In the genomic region with DNA sequence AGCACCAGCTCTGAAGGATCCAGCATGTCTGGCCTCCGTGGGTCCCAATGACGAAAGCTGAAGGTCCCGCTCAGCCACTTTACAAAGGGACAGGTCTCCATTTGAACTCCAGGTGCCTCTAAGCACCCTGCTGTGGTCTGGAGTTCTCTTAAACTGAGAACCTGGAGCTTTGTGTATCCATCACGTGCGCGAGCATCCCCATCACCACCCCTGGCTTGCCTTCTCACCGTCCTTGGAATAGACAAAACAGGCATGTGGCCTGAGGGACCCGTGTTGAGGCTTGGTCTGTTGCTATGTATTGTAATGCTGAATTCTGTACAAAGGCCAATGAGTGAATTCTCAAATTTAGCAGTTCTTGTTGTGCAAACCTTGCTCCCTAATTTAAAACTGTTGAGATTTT, we compare ENCODE assay signal across 25 mouse cellular contexts. TPM values are rescaled to one million over a fixed set of nuclear protein-coding genes. Genes with fewer than 3 reads are reported as not detected.
DNase-seq lines count a peak whose midpoint lies in the region; TF ChIP-seq lines count a peak whose summit lies in the region.
"Had no signal": no experiment of that assay in that cellular context is flagged by ENCODE, and none has a peak within 500 bp of the region (broad histone marks: within the 10 kb centered on the region; RNA-seq: fewer than 3 reads in every experiment).

No protein-coding gene starts in this region.

- H3K4me1 ChIP-seq in ES-E14 (ENCODE audit: control insufficient read depth in 2 of 2, insufficient read depth in 2 of 2, low read length in 2 of 2, poor library complexity in 1 of 2): peaks cover 5 to 15% of the 10 kb centered on the region in 2 experiments
- H3K4me1 ChIP-seq in brown adipose tissue, adult 24 weeks (ENCODE audit: control insufficient read depth, insufficient read depth, insufficient read length, low read length): peaks cover 3% of the 10 kb centered on the region; the same call in 1 of the 2 replicates

- H3K4me3 ChIP-seq in ES-E14 (ENCODE audit: insufficient read depth in 1 of 2, low read depth in 1 of 2, low read length in 2 of 2, poor library complexity in 1 of 2, severe bottlenecking in 1 of 2): no peak overlapping the region
- no peak overlapping the region for H3K4me3 ChIP-seq in brown adipose tissue, adult 24 weeks (ENCODE audit: insufficient read depth, low read depth, low read length)
- H3K4me3 ChIP-seq: embryonic facial prominence, embryonic 12.5 days; forebrain, embryonic 12.5 days; hindbrain, embryonic 15.5 days had no signal

- peak; percentile 90 for DNase-seq in heart, adult 11 months
- DNase-seq in heart, postnatal 25 days (ENCODE audit: low spot score): no peak
- no peak for DNase-seq in ES-E14 (ENCODE audit: low read depth, low spot score)
- DNase-seq in kidney, postnatal 36 days: no peak
- no peak for DNase-seq in heart, postnatal 4 days
- DNase-seq in lung, postnatal 14 days: no peak
- DNase-seq: adrenal gland, adult 8-10 months; adrenal gland, postnatal 36 days; cerebellum, adult 11-12 months; cerebellum, adult 9-10 months; cerebellum, postnatal 25 days; gastrocnemius, postnatal 25 days; heart, postnatal 10 days had no signal

- peak overlapping the region; percentile 36; the same call in 1 of the 2 replicates for H3K27ac ChIP-seq in ES-E14 (ENCODE audit: insufficient read depth, low read depth, low read length, poor library complexity, severe bottlenecking)
- H3K27ac ChIP-seq in brown adipose tissue, adult 24 weeks (replicated peaks; ENCODE audit: low read depth, low read length): peak overlapping the region; percentile 50
- H3K27ac ChIP-seq: embryonic facial prominence, embryonic 12.5 days; forebrain, embryonic 12.5 days; hindbrain, embryonic 15.5 days had no signal

- peak overlapping the region; percentile 26; the same call in 1 of the 2 replicates for H3K9ac ChIP-seq in ES-E14 (ENCODE audit: insufficient read depth, low read depth, low read length, poor library complexity, severe bottlenecking)
- H3K9ac ChIP-seq: embryonic facial prominence, embryonic 12.5 days; forebrain, embryonic 12.5 days; hindbrain, embryonic 15.5 days had no signal

- H3K9me3 ChIP-seq in ES-E14 (ENCODE audit: control insufficient read depth, insufficient read depth, low read depth, low read length): no peaks in the 10 kb centered on the region
- H3K9me3 ChIP-seq: embryonic facial prominence, embryonic 12.5 days; forebrain, embryonic 12.5 days; hindbrain, embryonic 15.5 days had no signal

- intact Hi-C loops in heart, postnatal 25 days (cut with DNase I): no loop called here

- H3K36me3 ChIP-seq in ES-E14 (ENCODE audit: control insufficient read depth, insufficient read depth, low read length, poor library complexity, severe bottlenecking): peaks cover 33% of the 10 kb centered on the region

- in situ Hi-C loops in ES-E14 (cut with MboI; ENCODE audit: low sequenced_read_pairs in 2 of 2, unreplicated experiment in 2 of 2): no loop called here

TF ChIP-seq in ES-E14, 5 proteins besides CTCF, POLR2A, EP300 and RAD21:
- TF ChIP-seq CHD2 (IDR thresholded peaks at IDR 0.05; ENCODE audit: low read depth, low read length) (no peak), HCFC1 (IDR thresholded peaks at IDR 0.05; ENCODE audit: borderline replicate concordance, insufficient read depth, low read length) (no peak), ZC3H11A (IDR thresholded peaks at IDR 0.05; ENCODE audit: borderline replicate concordance, low read depth, low read length) (no peak), ZNF384 (IDR thresholded peaks at IDR 0.05; ENCODE audit: low read depth, low read length) (no peak), MAFK (IDR thresholded peaks at IDR 0.05; ENCODE audit: insufficient read depth, low read depth, low read length) (no peak)
TF ChIP-seq in ES-E14: peak in this region for 0.

RNA-seq across cellular contexts. Expression of a gene that starts 2.7 kb away (rescaled TPM):
- total RNA-seq in heart, postnatal 25 days (2021): 10 to 100 TPM; 40.0 to 42.5 TPM
- 113 and 129 TPM in 2 replicates for total RNA-seq in ES-E14 (2012; rRNA removed)
- polyA plus RNA-seq in brown adipose tissue, adult 24 weeks (2012; ENCODE audit: insufficient read depth, insufficient read length, missing spikeins): 31.5 and 50.7 TPM in 2 replicates
- 10 to 100 TPM; 64.8 to 69.5 TPM for total RNA-seq in heart, postnatal 4 days (2021)

RNA-seq across cellular contexts. Expression of a gene that starts 3.2 kb away (rescaled TPM):
- total RNA-seq in heart, postnatal 25 days (2021): 10 to 100 TPM; 13.9 to 15.8 TPM
- total RNA-seq in ES-E14 (2012; rRNA removed): 10.4 and 12.0 TPM in 2 replicates
- 5.6 and 8.2 TPM in 2 replicates for polyA plus RNA-seq in brown adipose tissue, adult 24 weeks (2012; ENCODE audit: insufficient read depth, insufficient read length, missing spikeins)
- total RNA-seq in heart, postnatal 4 days (2021): 10 to 100 TPM; 14.6 to 18.0 TPM

RNA-seq across cellular contexts. Expression of a gene that starts 17.8 kb away (rescaled TPM):
- total RNA-seq in heart, postnatal 25 days (2021): not detected
- total RNA-seq in ES-E14 (2012; rRNA removed): 12.5 and 36.3 TPM in 2 replicates
- polyA plus RNA-seq in brown adipose tissue, adult 24 weeks (2012; ENCODE audit: insufficient read depth, insufficient read length, missing spikeins): not detected in 2 replicates
- not detected for total RNA-seq in heart, postnatal 4 days (2021)
- total RNA-seq: gastrocnemius, postnatal 25 days; heart, postnatal 10 days had no signal

RNA-seq across cellular contexts. Expression of a gene that starts 17.9 kb away (rescaled TPM):
- not detected for total RNA-seq in heart, postnatal 25 days (2021)
- 1.3 TPM in 1 of 2 replicates, not detected in the other for total RNA-seq in ES-E14 (2012; rRNA removed)
- not detected in 2 replicates for polyA plus RNA-seq in brown adipose tissue, adult 24 weeks (2012; ENCODE audit: insufficient read depth, insufficient read length, missing spikeins)
- not detected for total RNA-seq in heart, postnatal 4 days (2021)
- total RNA-seq: adrenal gland, adult 8-10 months; adrenal gland, postnatal 36 days; gastrocnemius, postnatal 25 days; granulocyte monocyte progenitor cell, adult 5-6 weeks; MEL had no signal
- polyA plus RNA-seq: brain, embryonic 14.5 days; cortical plate, adult 2 months; forebrain, embryonic 12.5 days; forebrain, embryonic 16.5 days; heart, embryonic 14.5 days; hindbrain, embryonic 11.5 days; intestine, embryonic 16.5 days had no signal

RNA-seq across cellular contexts. Expression of a gene that starts 20.1 kb away (rescaled TPM):
- total RNA-seq in heart, postnatal 25 days (2021): 10 to 100 TPM; 12.0 to 13.7 TPM
- 28.3 and 44.2 TPM in 2 replicates for total RNA-seq in ES-E14 (2012; rRNA removed)
- polyA plus RNA-seq in brown adipose tissue, adult 24 weeks (2012; ENCODE audit: insufficient read depth, insufficient read length, missing spikeins): 13.6 and 21.4 TPM in 2 replicates
- total RNA-seq in heart, postnatal 4 days (2021): 10 to 100 TPM; 24.7 to 27.8 TPM
